Mouse (Mus musculus): ENCODE measurements at regions not wholly inside any gene's neighbourhood (a gene's known extent, or its start where the extent isn't known, plus 50 kb on each side); places are given as distances from the start of the nearest gene placed in this dataset.

- no peak for DNase-seq (ENCODE audit: low spot score)
These were observed 383.8 kb upstream of the Slc30a5 start for GRCm38 (mm10) chr13:101216897-101217480.

- DNase-seq (ENCODE audit: low spot score) = no peak
These were observed 383.2 kb upstream of the Slc30a5 start for GRCm38 (mm10) chr13:101216421-101216820.

DNA sequence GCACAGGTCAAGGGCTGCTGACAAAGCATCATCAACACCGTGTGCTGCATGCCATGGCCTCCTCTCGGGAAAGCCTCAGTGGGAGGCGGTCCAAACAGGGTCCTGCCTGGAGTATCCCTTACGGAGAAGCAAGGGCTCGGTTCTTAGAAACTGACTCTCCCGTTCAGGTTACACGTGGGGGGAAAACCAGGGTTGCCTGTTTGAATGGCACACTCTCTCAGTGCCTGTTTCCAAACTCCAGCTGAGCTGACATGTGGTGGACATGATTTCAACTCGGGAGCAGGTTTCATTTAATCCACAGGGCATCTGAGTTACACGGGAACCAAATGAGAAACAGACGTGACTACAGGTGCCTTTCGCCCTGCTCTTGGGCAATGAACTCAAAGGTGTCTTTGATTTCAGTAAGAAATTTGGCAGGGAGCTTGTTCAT, 382.6 kb upstream of the Slc30a5 start:
- no peak for DNase-seq (ENCODE audit: low spot score)

DNA sequence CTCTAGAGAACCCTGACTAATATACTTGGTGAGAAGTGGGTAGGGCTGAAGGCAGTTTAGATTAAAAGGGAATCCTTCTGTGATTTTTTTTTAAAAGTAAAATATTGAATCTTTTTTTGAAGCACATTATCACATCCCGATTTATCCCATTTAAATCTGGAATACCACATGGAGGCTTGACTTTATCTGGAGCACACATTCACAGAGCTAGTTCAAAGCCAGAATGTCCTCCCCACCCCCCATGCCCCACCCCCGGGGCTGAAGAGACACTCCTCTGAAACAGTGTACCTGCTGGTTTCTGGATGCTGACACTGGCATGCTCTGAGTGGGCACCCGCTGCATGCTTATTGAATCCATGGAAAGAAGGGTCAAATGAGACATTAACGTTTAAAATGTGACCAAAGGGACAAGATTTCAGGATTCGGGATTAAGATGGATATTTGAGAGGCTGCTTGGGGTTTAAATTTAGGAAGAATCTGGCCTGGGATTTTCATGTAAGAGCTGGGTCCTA, 382.0 kb upstream of the Slc30a5 start:
- no peak for DNase-seq (ENCODE audit: low spot score)

GRCm38 (mm10) chr13:101214094-101214493, 380.9 kb upstream of the Slc30a5 start:
- no peak for DNase-seq (ENCODE audit: low spot score)

- DNase-seq (ENCODE audit: low spot score) = no peak
These were observed 380.1 kb upstream of the Slc30a5 start for GRCm38 (mm10) chr13:101213121-101213916.

DNA sequence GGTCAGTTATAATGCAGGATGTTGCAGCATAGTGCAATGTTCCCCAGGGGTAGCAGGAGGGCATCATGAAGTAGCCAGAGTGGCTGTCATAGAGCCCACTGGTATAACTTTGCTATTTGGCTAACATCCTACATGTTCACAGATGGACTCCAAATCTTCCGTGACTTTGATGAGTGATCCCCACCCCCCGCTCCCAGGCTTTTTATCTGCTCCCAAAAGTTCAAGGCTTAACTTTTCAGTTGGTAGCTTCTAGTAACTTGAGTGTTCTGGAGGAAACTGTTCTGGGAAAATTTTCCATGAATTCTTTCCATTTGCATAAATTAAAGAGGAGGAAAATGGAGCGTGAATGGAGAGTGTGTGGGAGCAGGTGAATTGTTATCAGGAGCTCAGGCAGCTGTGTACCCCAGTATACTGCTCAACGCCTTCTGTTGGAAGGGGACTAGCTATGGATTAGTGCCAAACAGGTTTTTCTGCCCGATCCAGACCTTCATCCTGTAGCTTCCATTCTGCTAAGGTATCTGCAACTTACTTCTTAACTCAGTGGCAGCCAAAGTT, 379.2 kb upstream of the Slc30a5 start:
- no peak for DNase-seq (ENCODE audit: low spot score)

GRCm38 (mm10) chr13:101208788-101209187, 375.6 kb upstream of the Slc30a5 start:
- no peak for DNase-seq (ENCODE audit: low spot score)

DNA sequence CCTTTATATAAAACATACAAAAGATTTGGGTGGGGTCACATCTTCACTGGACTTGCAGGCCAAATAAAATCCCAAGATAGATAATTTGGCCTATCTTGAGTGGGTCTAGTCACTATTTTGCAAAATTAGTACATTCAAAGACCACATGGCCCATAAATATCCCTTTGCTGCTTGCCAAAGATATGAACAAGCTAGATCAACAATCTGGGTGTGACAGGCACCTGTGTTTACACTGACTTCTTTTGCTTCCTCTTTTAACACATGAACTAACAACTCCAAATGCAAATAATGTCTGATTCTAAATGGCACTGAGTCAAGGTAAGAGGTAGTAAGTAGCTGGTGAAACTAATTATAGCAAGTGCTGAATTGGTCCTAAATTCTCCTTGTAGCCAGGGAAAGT, 370.2 kb upstream of the Slc30a5 start:
- DNase-seq (ENCODE audit: low spot score) = no peak

- DNase-seq (ENCODE audit: low spot score) = no peak
These were observed 369.5 kb upstream of the Slc30a5 start for GRCm38 (mm10) chr13:101202565-101203313.

- DNase-seq (ENCODE audit: low spot score) = no peak
These were observed 357.1 kb upstream of the Slc30a5 start for GRCm38 (mm10) chr13:101190249-101190830.

- no peak for DNase-seq (ENCODE audit: low spot score)
These were observed 349.2 kb upstream of the Slc30a5 start for GRCm38 (mm10) chr13:101182387-101182786.

- DNase-seq (ENCODE audit: low spot score) = no peak
These were observed 341.9 kb upstream of the Slc30a5 start for GRCm38 (mm10) chr13:101175017-101175689.

DNA sequence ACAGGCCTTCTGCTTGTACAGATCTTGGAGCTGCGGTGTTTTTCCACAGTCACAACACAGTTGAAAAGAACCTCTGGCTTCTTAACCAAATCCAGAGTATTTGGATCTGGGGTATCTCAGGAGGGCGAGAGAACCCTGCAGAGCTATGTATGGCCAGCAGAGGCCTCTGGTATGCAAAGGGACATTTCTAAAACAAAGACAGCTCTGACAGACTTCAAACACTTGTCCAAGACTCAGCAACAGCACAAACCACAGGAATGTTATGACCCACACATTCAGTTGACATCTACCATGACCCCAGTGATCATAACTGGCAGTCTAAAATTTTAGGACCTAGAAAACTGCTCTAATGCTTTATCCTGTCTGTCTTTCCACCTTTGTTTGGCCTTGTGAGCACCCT, 328.5 kb upstream of the Slc30a5 start:
- DNase-seq (ENCODE audit: low spot score) = no peak

GRCm38 (mm10) chr13:101159878-101160277, 326.7 kb upstream of the Slc30a5 start:
- no peak for DNase-seq (ENCODE audit: low spot score)

DNA sequence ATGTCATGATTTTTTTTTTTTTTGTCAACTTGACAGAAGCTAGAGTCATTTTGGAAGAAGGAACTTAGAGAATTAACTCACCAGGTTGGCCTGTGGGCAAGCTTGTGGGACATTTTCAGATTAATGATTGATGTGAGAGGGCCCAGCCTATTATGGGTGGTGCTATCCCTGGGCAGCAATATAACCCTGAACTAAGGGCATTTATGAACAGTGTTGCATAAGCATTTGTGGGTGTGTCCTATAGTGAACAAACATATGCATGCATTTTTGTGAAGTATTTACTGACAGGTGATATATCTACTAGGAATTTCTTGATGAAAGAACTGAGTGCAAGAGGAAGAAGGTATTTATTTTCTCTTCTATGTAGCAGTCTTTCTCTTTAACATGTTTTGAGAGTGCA, 320.5 kb upstream of the Slc30a5 start:
- DNase-seq (ENCODE audit: low spot score) = no peak

- DNase-seq (ENCODE audit: low spot score) = no peak
These were observed 309.5 kb upstream of the Slc30a5 start for GRCm38 (mm10) chr13:101142761-101143160.

DNA sequence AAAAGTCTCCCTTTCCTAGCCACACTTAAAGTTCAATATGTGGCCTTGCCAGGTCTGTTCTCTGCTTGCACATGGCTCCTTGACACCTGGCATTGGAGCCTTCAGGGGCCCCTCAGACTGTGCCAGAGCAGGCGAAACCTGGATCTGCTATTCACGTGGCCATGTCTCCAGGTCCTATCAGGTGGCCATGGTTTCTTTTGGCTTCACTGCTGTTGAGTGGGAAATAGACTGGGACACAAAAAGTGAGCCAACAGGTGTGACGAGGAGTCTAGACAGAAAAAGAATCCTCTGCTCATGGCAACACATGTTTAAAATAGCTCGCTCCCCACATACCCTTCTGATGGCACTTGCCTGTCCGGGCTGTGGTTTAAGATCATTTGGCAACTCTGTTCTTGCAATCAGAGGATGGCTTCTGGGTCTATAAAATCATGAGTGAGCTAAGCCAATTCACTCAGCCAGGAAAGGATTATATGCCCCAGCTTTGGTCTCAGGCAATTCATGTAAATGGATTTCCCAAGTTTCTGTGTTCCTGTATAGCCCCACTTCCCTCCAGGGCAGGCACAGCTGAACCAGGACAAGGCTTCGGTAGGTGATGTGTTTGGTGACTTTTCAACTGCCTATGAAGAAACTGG, 309.0 kb upstream of the Slc30a5 start:
- DNase-seq (ENCODE audit: low spot score) = no peak

DNA sequence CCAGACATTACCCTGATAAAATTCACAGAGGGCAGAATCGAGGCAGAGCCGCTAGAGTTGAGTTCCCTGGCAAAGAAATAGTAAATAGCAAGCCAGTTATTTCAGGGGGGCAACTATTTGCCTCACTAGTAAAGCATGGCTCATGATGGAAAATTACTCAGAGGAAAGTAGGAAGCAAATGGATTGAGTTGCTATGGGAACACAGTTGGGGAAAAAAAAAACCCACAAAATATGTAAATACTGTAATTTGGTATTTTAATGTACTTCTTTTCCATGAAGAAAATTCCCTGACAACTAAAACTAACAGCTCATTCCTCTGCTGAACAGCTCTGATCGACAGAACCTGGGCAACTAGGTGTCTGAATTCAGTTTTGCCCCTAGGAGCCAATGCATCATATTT, 296.2 kb upstream of the Slc30a5 start:
- no peak for DNase-seq (ENCODE audit: low spot score)

DNA sequence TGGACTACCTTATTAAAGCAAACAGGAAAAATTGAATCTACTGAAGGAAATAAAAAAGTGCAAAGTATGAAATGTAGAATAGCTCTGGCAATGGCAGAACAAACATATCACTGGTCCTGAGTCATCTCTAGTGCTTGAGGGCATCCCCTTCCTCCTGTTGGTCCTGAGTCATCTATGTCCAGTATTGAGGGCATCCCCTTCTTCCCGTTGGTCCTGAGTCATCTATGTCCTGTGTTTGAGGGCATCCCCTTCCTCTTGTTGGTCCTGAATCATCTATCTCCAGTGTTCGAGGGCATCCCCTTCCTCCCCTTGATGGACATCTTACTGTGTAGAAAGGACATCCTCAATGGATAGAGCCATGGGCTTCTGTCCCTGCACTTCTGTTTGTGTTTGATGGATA, 294.6 kb upstream of the Slc30a5 start:
- no peak for DNase-seq (ENCODE audit: low spot score)

DNA sequence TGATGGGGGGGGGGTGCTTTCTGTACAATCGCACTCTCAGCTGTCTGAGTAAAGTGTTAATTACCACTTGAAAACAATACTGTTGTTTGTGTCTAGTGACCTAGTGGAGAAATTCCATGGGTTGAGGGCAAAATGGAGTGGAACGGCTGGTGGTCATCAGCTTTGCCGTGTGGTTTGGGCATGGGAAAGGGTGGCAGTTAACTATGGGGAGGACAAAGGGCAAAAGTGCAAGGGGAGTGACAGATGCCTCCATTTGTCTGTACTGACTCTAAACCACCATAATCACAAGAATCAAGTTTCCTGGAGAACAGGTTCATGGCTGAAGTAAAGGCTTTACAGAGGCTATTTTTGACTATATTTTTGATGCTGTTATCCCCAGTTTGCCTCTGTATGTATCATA, 294.0 kb upstream of the Slc30a5 start:
- DNase-seq (ENCODE audit: low spot score) = no peak
